Mouse (Mus musculus) spleen, adult 2 months (tissue): ENCODE measurements around the gene Hsd17b14.

Experiments
- CTCF ChIP-seq: fragments of 200-500 bp; IDR thresholded peaks from 2 replicates; pipeline ENCODE4 v1.5.1; 2011; ENCODE audit warnings: mild to moderate bottlenecking, inconsistent platforms; ENCODE audit not compliant: insufficient read depth, insufficient read length, insufficient replicate concordance; ENCODE audit errors: extremely low read depth
- POLR2A ChIP-seq: fragments of 200-500 bp; IDR thresholded peaks from 2 replicates; pipeline ENCODE4 v1.6.1; 2011; ENCODE audit warnings: low read depth, low read length, inconsistent platforms

- TF ChIP-seq CTCF (no peak), POLR2A (no peak)
Measured at GRCm38 (mm10) chr7:45617042-45617695, 62.5 kb downstream of the Hsd17b14 start, which contains the start of gene Fut1.
